Mouse (Mus musculus) liver, postnatal 0 days (tissue): ENCODE measurements around the gene Ski. TPM values are rescaled to one million over a fixed set of nuclear protein-coding genes. Genes with fewer than 3 reads are reported as not detected.

Experiments used
- ATAC-seq: fragments of 200-750 bp; cut with Nextera tagmentation; 2 replicates; pipeline ENCODE4 v1.8.0; 2017; ENCODE audit warnings: mild to moderate bottlenecking, moderate library complexity
- DNase-seq: peaks from one replicate; pipeline ENCODE4 v3.0.0-alpha.2; 2016
- H3K27ac ChIP-seq: fragments of 300-500 bp; sonication (generic); 2 replicates; pipeline ENCODE4 v1.5.1; 2014; ENCODE audit warnings: antibody characterized with exemption, moderate library complexity, mild to moderate bottlenecking, low read depth
- H3K27me3 ChIP-seq: fragments of 300-500 bp; sonication (generic); 2 replicates; pipeline ENCODE4 v1.6.1; 2014; ENCODE audit warnings: low read length, control low read depth, mixed read lengths; ENCODE audit not compliant: insufficient read depth
- H3K36me3 ChIP-seq: fragments of 300-500 bp; sonication (generic); replicated peaks from 2 replicates; pipeline ENCODE4 v1.6.1; 2014; ENCODE audit warnings: mild to moderate bottlenecking, control low read depth, low read length, moderate library complexity, mixed read lengths; ENCODE audit not compliant: insufficient read depth
- H3K4me1 ChIP-seq: fragments of 300-500 bp; sonication (generic); 2 replicates; pipeline ENCODE4 v1.6.1; 2014; ENCODE audit warnings: antibody characterized with exemption, mild to moderate bottlenecking, control low read depth; ENCODE audit not compliant: insufficient read depth
- H3K4me2 ChIP-seq: fragments of 300-500 bp; sonication (generic); 2 replicates; pipeline ENCODE4 v1.6.1; 2014; ENCODE audit warnings: low read depth, mild to moderate bottlenecking, low read length, moderate library complexity, mixed read lengths
- H3K4me3 ChIP-seq: fragments of 300-500 bp; sonication (generic); 2 replicates; pipeline ENCODE4 v1.5.1; 2014; ENCODE audit warnings: low read depth, low read length
- H3K9ac ChIP-seq: fragments of 300-500 bp; sonication (generic); replicated peaks from 2 replicates; pipeline ENCODE4 v1.6.1; 2014; ENCODE audit warnings: mild to moderate bottlenecking, moderate library complexity
- H3K9me3 ChIP-seq: fragments of 300-500 bp; sonication (generic); 2 replicates; pipeline ENCODE4 v1.6.1; 2016; ENCODE audit warnings: mild to moderate bottlenecking, control low read depth, low read length, mixed read lengths
- CTCF ChIP-seq: sonication (generic); IDR thresholded peaks from 2 replicates; pipeline ENCODE4 v1.5.1; 2016; ENCODE audit warnings: antibody characterized with exemption, low read depth
- EP300 ChIP-seq: IDR thresholded peaks from 2 replicates; pipeline ENCODE4 v1.6.1; 2016; ENCODE audit warnings: antibody characterized with exemption, low read depth, mild to moderate bottlenecking
- WGBS: fragments of 180-500 bp; shearing (Covaris S2); extraction: QIAGEN DNeasy Blood & Tissue Kit; methylation state at CpG from one replicate; pipeline ENCODE4 v1.1.7; 2014; ENCODE audit not compliant: insufficient replicate concordance; 5-methylcytosine and 5-hydroxymethylcytosine counted together
- polyA plus RNA-seq: library from polyadenylated mRNA; unstranded; fragments of >200 nt; fragmentation: Nextera tagmentation; extraction: Ambion mirVana; gene quantifications from 2 replicates; pipeline ENCODE4 v1.2.1, GENCODE M21; 2015

Ski gene
- polyA plus RNA-seq, 1 experiment from 2014 or later, result 3.5 TPM

DNA sequence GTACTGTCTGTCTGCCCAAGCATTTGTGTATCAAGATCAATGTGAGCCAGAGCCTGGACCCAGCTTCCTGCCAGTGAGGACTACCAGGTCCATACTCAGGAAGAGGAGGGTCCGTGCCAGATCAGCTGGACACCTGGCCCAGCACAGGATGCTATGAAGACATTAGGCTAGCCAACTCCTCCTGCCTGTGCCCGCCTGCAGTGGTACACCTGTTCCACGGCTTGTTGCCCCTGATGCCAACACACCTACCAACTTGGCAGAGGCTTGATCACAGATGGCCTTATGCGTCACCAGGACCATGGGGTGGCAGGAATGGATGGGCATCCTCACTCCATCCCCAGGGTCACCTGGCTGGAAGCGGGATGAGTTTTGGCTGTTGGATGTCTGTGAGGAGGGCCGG lies 69.9 kb downstream of the Ski start:
- no peak for TF ChIP-seq EP300
- TF ChIP-seq CTCF, result no peak
- no peaks in the 10 kb centered on the region for H3K27me3 ChIP-seq
- 70% methylated on average over 6 of the region's 6 CpGs for WGBS
- peaks cover 18% of the 10 kb centered on the region for H3K36me3 ChIP-seq
- no peak overlapping the region for H3K27ac ChIP-seq
- H3K9ac ChIP-seq, result no peak overlapping the region
- DNase-seq (no peak), ATAC-seq (no peak)
- H3K4me2 ChIP-seq, result no peak overlapping the region
- H3K4me3 ChIP-seq, result no peak overlapping the region
- peaks cover 23% of the 10 kb centered on the region for H3K4me1 ChIP-seq
- no peaks in the 10 kb centered on the region for H3K9me3 ChIP-seq

DNA sequence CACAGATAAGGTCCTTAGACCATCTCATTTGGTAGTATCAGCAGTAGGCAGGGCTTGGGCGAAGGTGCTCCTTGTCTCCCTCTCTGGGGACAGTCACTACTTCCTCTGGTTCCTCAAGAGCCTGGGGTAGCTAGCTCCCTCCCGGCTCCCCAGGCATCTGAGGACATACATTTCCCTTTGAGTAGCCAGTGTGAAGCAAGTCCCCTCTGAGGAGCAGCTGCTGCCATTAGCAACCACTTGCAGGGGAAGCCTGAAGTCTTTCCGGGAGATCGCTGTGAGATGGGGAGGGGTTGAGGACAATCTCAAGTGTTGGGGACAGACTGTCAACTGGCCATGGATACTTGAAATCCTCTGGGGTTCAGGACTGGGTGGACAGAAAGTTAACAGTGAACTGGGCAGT lies 70.5 kb downstream of the Ski start:
- Histone ChIP-seq H3K9ac (no peak overlapping the region), H3K9me3 (no peaks in the 10 kb centered on the region), H3K36me3 (peaks cover 13% of the 10 kb centered on the region), H3K27me3 (no peaks in the 10 kb centered on the region), H3K4me1 (peaks cover 23% of the 10 kb centered on the region), H3K27ac (no peak overlapping the region), H3K4me2 (no peak overlapping the region), H3K4me3 (no peak overlapping the region)
- DNase-seq, result no peak
- WGBS, result 30% methylated on average over 4 of the region's 4 CpGs
- no peak for ATAC-seq
- TF ChIP-seq CTCF (no peak), EP300 (no peak)

DNA sequence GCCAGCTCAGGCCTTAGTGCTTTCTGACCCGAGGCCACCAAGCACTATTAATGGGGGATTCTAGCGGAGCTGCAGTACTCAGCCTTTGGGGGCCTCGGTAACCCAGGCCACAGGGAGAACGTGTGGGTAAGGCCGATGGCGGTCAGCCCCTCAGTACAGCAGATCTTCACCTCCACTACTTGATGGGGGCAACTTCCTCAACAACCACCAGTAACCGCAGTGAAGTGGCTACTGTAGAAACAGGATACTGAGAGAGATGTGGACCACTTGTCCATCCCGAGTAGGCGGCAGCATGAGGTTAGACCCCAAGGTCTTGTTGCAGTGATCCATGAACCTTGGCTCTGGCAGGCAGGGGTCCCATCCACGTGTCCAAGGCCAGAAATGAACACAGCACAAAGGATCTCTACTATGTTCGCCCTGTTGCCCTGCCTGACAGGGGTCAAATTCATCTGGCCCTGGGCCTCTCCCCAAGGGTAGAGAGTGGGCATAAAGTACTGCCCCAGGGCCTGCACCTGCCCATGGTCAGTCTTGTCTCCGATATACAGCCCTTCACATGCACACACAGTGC lies 71.1 kb downstream of the Ski start:
- peak overlapping the region; percentile 52 for H3K4me3 ChIP-seq
- 26% methylated on average over 12 of the region's 12 CpGs for WGBS
- TF ChIP-seq CTCF (no peak), EP300 (no peak)
- H3K4me2 ChIP-seq, result peak overlapping the region; percentile 70
- no peak for DNase-seq
- H3K27ac ChIP-seq, result peak overlapping the region; percentile 7; the same call in 1 of the 2 replicates
- peaks cover 9% of the 10 kb centered on the region; the same call in 1 of the 2 replicates for H3K36me3 ChIP-seq
- H3K27me3 ChIP-seq, result no peaks in the 10 kb centered on the region
- no peaks in the 10 kb centered on the region for H3K9me3 ChIP-seq
- peak overlapping the region; percentile 22 for H3K9ac ChIP-seq
- no peak for ATAC-seq
- peaks cover 23% of the 10 kb centered on the region for H3K4me1 ChIP-seq

DNA sequence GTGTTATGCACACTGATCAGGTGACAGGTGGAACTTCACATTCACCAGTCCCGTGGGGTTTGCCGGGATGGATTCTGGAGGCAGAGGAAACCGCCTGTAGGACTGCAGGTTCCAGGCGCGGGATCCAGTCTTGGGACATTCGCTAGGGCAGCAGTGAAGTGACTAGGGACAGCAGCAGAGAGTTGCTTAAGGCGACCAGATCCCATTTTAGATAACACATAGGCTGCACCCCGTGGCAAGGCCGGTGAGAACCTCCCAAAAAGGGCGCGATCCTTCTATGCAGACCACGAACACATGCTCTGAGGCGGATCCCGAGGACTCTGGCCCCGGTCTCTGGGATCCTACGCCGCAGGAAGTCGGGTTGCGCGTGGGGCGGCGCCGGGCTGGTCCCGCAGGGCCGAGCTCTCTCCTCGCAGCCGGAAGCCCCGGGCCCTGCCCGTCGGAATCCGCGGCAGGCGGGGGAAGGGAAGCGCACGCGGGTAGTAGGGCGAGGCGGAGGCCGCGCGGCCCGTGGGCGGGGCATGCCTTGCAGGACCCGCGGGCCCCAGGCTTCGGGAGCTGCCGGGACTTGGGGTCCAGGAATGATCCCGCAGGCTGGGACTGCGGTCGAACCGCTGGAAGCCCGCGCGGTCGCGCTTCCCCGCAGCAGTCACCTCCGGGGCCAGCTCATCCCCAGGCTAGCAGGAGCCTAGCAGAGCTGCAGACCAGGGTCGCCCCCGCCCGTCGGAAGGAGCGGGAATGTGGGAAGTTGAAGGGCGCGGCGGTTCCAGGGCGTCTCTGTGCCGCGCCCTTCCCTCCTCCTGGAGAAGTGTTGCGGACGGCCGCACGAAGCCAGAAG lies 71.9 kb downstream of the Ski start:
- Histone ChIP-seq H3K4me2 (peak overlapping the region; percentile 70), H3K9me3 (no peaks in the 10 kb centered on the region), H3K9ac (peak overlapping the region; percentile 22), H3K36me3 (0 out of 2 replicates have a peak, but pooled peaks cover 2% of the 10 kb centered on the region), H3K27me3 (no peaks in the 10 kb centered on the region), H3K4me1 (peaks cover 23% of the 10 kb centered on the region), H3K27ac (peak overlapping the region; percentile 7), H3K4me3 (peak overlapping the region; percentile 52)
- TF ChIP-seq CTCF (no peak), EP300 (no peak)
- ATAC-seq (peak; percentile 85), DNase-seq (peak; percentile 83)
- 4% methylated on average over 66 of the region's 73 CpGs for WGBS

DNA sequence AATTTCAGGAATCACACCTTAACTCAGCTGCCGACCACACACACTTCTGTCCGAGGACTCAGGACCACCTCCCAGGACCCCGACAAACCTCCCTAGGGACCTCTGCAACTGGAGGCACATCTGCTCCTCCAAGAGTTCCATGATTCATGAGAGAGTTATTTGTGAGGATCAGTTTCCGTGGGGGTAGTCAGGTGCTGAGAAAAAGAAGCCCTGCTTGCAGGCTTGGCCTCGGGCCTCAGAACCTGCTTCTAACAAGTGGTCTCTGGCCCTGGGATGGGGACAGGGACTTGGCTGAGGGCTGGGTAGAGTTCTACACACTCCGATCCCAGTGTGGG lies 72.5 kb downstream of the Ski start:
- Histone ChIP-seq H3K4me1 (peaks cover 23% of the 10 kb centered on the region), H3K27me3 (no peaks in the 10 kb centered on the region), H3K4me2 (peak overlapping the region; percentile 70), H3K9me3 (no peaks in the 10 kb centered on the region), H3K36me3 (0 out of 2 replicates have a peak, but pooled peaks cover 2% of the 10 kb centered on the region), H3K4me3 (no peak overlapping the region), H3K27ac (peak overlapping the region; percentile 7; the same call in 1 of the 2 replicates), H3K9ac (no peak overlapping the region)
- TF ChIP-seq EP300, result no peak
- no peak for TF ChIP-seq CTCF
- DNase-seq (no peak), ATAC-seq (no peak)
- 70% methylated on average over 6 of the region's 6 CpGs for WGBS

DNA sequence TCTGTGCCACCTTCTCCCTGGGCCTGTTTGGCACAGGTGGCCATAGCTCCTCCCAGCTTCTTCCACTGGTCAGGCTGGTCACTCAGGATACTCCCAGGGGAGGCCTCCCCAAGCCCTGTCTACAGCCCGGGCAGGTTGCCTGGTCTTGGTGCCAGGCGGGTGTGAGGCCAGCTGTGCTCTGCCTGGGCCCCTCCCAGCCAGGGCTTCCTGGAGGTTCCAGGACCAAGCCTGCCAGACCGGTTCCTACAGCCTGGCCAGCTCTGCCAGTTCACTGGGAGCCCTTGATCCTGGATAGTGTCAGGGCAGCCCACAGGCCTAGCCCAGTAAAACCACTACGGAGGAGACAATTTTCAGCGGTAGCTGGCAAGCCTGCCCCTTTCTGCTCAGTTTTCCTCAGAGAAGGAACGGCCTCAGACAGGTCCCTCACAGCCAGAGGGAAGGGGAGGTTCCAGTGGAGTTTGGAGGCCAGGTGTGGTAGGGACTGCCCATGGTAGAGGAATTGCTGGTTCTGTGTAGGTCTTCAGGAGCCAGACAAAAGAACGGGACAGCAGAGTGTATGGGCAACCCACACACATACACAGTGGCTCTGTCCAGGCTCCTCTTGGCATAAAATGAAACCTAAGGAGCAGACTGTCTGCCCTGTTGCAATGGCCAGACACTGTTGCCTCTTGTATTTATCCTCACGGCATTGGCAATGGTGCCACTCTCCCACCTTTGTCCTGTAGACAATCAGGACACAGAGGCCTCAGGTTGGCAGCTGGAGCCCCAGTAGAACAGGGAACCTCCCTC lies 73.3 kb downstream of the Ski start:
- no peak for DNase-seq
- Histone ChIP-seq H3K9ac (no peak overlapping the region), H3K27ac (no peak overlapping the region), H3K27me3 (no peaks in the 10 kb centered on the region), H3K36me3 (no peaks in the 10 kb centered on the region), H3K4me2 (no peak overlapping the region), H3K9me3 (no peaks in the 10 kb centered on the region), H3K4me3 (no peak overlapping the region), H3K4me1 (peaks cover 23% of the 10 kb centered on the region)
- ATAC-seq, result no peak
- TF ChIP-seq CTCF (no peak), EP300 (no peak)
- 76% methylated on average over 8 of the region's 8 CpGs for WGBS
